Mouse (Mus musculus): ENCODE measurements around the gene Ptprz1.

DNA sequence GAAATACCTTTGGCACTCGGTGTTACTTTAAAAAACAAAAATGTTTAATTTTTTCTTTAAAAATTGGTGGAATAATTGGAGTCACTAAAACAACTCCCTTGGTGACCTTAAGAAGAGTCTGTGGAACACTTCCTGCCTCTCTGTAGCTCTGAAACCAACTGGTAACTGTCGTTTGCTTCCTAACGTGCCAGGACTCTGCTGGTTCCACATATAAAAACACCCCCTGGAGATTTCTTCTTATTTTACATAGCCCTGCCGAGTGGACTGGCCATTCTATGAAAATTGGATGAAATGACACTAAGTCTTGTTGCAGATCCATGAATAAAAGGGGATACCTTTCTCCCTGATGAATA lies 34.6 kb downstream of the Ptprz1 start:
- TF ChIP-seq SMC3 (IDR thresholded peaks at IDR 0.05; ENCODE audit: low read depth, low read length): no peak
- no peak for TF ChIP-seq EP300 (IDR thresholded peaks at IDR 0.05; ENCODE audit: low read length)
- TF ChIP-seq MAX (IDR thresholded peaks at IDR 0.05; ENCODE audit: low read length): no peak
- no peak for TF ChIP-seq CTCF (conservative IDR thresholded peaks at IDR 0.05 in 1 of 2, IDR thresholded peaks at IDR 0.05 in 1 of 2; ENCODE audit: low read depth in 2 of 2, low read length in 2 of 2)
- TF ChIP-seq ZNF384 (IDR thresholded peaks at IDR 0.05; ENCODE audit: low read depth, low read length): no peak
- TF ChIP-seq POLR2A (IDR thresholded peaks at IDR 0.05; ENCODE audit: low read depth, low read length): no peak
- TF ChIP-seq MAFK (IDR thresholded peaks at IDR 0.05; ENCODE audit: insufficient replicate concordance, low read length): no peak
- no peak for TF ChIP-seq BHLHE40 (IDR thresholded peaks at IDR 0.05; ENCODE audit: low read depth, low read length)
- TF ChIP-seq CHD1 (IDR thresholded peaks at IDR 0.05; ENCODE audit: low read depth, low read length): no peak
- TF ChIP-seq USF1 (IDR thresholded peaks at IDR 0.05; ENCODE audit: low read depth, low read length): no peak
- no peak for TF ChIP-seq PAX5 (IDR thresholded peaks at IDR 0.05; ENCODE audit: low read length)
